Mouse (Mus musculus) heart, postnatal 0 days (tissue): ENCODE results near the gene Creb1.

Experiments
- CTCF ChIP-seq: IDR thresholded peaks from 2 replicates; pipeline ENCODE4 v1.5.1; 2016; ENCODE audit warnings: antibody characterized with exemption, control low read depth, low read depth
- EP300 ChIP-seq: IDR thresholded peaks from 2 replicates; pipeline ENCODE4 v1.6.1; 2016; ENCODE audit warnings: antibody characterized with exemption, low read depth

DNA sequence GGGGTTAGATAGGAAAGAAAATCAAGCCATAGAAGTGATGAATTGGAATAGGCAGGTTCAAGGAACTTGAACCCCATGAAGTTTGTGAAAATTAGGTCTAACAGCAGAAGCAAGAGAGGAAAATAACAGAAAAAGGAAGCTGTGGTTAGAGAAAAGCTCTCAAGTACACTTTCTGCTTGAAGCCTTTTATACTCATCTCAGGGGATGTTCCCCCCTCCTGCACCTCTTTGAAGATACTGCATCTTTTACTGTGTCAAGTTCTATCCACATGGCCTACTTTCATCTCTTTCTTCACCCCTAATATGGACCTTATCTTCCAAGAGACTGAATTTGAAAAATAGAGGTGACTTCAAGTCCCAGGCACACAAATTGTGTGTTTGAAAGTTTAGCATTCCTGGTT, 4.8 kb upstream of the Creb1 start:
- TF ChIP-seq EP300 (no peak), CTCF (no peak)
